Mouse (Mus musculus) lung, postnatal 4 days (tissue): Measurements from ENCODE around the gene Fam53b.

Source experiments
- DNase-seq, 2 experiments: peaks; one replicate each; pipeline ENCODE4 v3.0.0; 2021

Gene Fam53b

GRCm38 (mm10) chr7:132810879-132811278, 2.8 kb downstream of the Fam53b start:
- peak; percentile 91 to 95 for DNase-seq

- peak in 1 of 2 experiments; percentile 82 for DNase-seq
Measured at GRCm38 (mm10) chr7:132810368-132810767, 3.3 kb downstream of the Fam53b start.

GRCm38 (mm10) chr7:132809721-132810120, 4.0 kb downstream of the Fam53b start:
- DNase-seq, result peak in 1 of 2 experiments; percentile 4

GRCm38 (mm10) chr7:132808841-132809682, 4.6 kb downstream of the Fam53b start:
- DNase-seq, result peak in 1 of 2 experiments; percentile 67

- no peak for DNase-seq
Measured at GRCm38 (mm10) chr7:132808051-132808796, 5.5 kb downstream of the Fam53b start.

- DNase-seq, result peak; percentile 82 to 90
Measured at GRCm38 (mm10) chr7:132806926-132807857, 6.5 kb downstream of the Fam53b start.

- no peak for DNase-seq
Measured at GRCm38 (mm10) chr7:132806286-132806685, 7.4 kb downstream of the Fam53b start.

- no peak for DNase-seq
Measured at GRCm38 (mm10) chr7:132804951-132805350, 8.7 kb downstream of the Fam53b start.

GRCm38 (mm10) chr7:132804461-132804860, 9.2 kb downstream of the Fam53b start:
- DNase-seq, result peak in 1 of 2 experiments; percentile 25

GRCm38 (mm10) chr7:132803962-132804361, 9.7 kb downstream of the Fam53b start:
- peak in 1 of 2 experiments; percentile 58 for DNase-seq

- no peak for DNase-seq
Measured at GRCm38 (mm10) chr7:132803336-132803735, 10.3 kb downstream of the Fam53b start.

GRCm38 (mm10) chr7:132802691-132803090, 11.0 kb downstream of the Fam53b start:
- peak; percentile 13 to 29 for DNase-seq

GRCm38 (mm10) chr7:132802066-132802465, 11.6 kb downstream of the Fam53b start:
- peak; percentile 15 to 29 for DNase-seq

GRCm38 (mm10) chr7:132801509-132801908, 12.2 kb downstream of the Fam53b start:
- DNase-seq, result peak in 1 of 2 experiments; percentile 9

- DNase-seq, result peak; percentile 4 to 30
Measured at GRCm38 (mm10) chr7:132800868-132801267, 12.8 kb downstream of the Fam53b start.

- peak in 1 of 2 experiments; percentile 33 for DNase-seq
Measured at GRCm38 (mm10) chr7:132799119-132800016, 14.3 kb downstream of the Fam53b start.

- DNase-seq, result no peak
Measured at GRCm38 (mm10) chr7:132795141-132795540, 18.5 kb downstream of the Fam53b start.

GRCm38 (mm10) chr7:132793467-132793866, 20.2 kb downstream of the Fam53b start:
- no peak for DNase-seq

- no peak for DNase-seq
Measured at GRCm38 (mm10) chr7:132790447-132791219, 23.1 kb downstream of the Fam53b start.

GRCm38 (mm10) chr7:132788826-132789225, 24.9 kb downstream of the Fam53b start:
- no peak for DNase-seq
